Mouse (Mus musculus): ENCODE results near the gene Cdk5rap3.

Cdk5rap3 gene

GRCm38 (mm10) chr11:96859635-96860034 lies 56.7 kb downstream of the Cdk5rap3 start:
- no peak for DNase-seq (ENCODE audit: low spot score)

- no peak for DNase-seq (ENCODE audit: low spot score)
Measured at GRCm38 (mm10) chr11:96857446-96857845, 58.9 kb downstream of the Cdk5rap3 start.
